Mouse (Mus musculus) ES-CJ7 (cell line): ENCODE data around the gene Rnf181.

Experiments used
- DNase-seq: peaks from one replicate; pipeline ENCODE4 v3.0.0; 2011; ENCODE audit warnings: low read depth, low spot score

Rnf181 gene

GRCm38 (mm10) chr6:72366844-72367443 is at the start of gene Rnf181:
TSS of gene Rnf181 (minus strand) at chr6:72366956.
- no peak for DNase-seq

- DNase-seq: no peak
These were observed 49.4 kb upstream of the Rnf181 start for GRCm38 (mm10) chr6:72415964-72416772.

GRCm38 (mm10) chr6:72415181-72415580 is 48.4 kb upstream of the Rnf181 start:
- peak; percentile 53 for DNase-seq

GRCm38 (mm10) chr6:72414076-72414756 is 47.5 kb upstream of the Rnf181 start, which contains the start of gene Ggcx:
TSS of gene Ggcx (plus strand) at chr6:72414308.
- DNase-seq: peak; percentile 98

- no peak for DNase-seq
These were observed 43.8 kb upstream of the Rnf181 start for GRCm38 (mm10) chr6:72410518-72410917.

- peak; percentile 61 for DNase-seq
These were observed 43.2 kb upstream of the Rnf181 start for GRCm38 (mm10) chr6:72410003-72410402.

GRCm38 (mm10) chr6:72409567-72409966 is 42.8 kb upstream of the Rnf181 start:
- peak; percentile 88 for DNase-seq

GRCm38 (mm10) chr6:72407119-72407518 is 40.4 kb upstream of the Rnf181 start:
- peak; percentile 94 for DNase-seq

- DNase-seq: no peak
These were observed 38.6 kb upstream of the Rnf181 start for GRCm38 (mm10) chr6:72405356-72405755.

GRCm38 (mm10) chr6:72401875-72402274 is 35.1 kb upstream of the Rnf181 start:
- peak; percentile 82 for DNase-seq

- DNase-seq: no peak
These were observed 33.2 kb upstream of the Rnf181 start for GRCm38 (mm10) chr6:72399967-72400366.

- DNase-seq: no peak
These were observed 30.1 kb upstream of the Rnf181 start for GRCm38 (mm10) chr6:72396837-72397251.

GRCm38 (mm10) chr6:72392341-72392740 is 25.6 kb upstream of the Rnf181 start:
- DNase-seq: peak; percentile 65

- DNase-seq: no peak
These were observed 24.2 kb upstream of the Rnf181 start for GRCm38 (mm10) chr6:72390795-72391521.

GRCm38 (mm10) chr6:72389941-72390771 is 23.4 kb upstream of the Rnf181 start, which contains the start of gene Vamp8:
TSS of gene Vamp8 (minus strand) at chr6:72390703.
- peak; percentile 81 for DNase-seq

GRCm38 (mm10) chr6:72389471-72389940 is 22.8 kb upstream of the Rnf181 start:
- no peak for DNase-seq

GRCm38 (mm10) chr6:72388791-72389329 is 22.1 kb upstream of the Rnf181 start:
- DNase-seq: no peak

GRCm38 (mm10) chr6:72388266-72388665 is 21.5 kb upstream of the Rnf181 start:
- DNase-seq: no peak

GRCm38 (mm10) chr6:72387816-72388215 is 21.1 kb upstream of the Rnf181 start:
- DNase-seq: no peak

- DNase-seq: no peak
These were observed 19.8 kb upstream of the Rnf181 start for GRCm38 (mm10) chr6:72386561-72386960.
